ENCODE assay signal across 25 mouse cellular contexts in the genomic region with DNA sequence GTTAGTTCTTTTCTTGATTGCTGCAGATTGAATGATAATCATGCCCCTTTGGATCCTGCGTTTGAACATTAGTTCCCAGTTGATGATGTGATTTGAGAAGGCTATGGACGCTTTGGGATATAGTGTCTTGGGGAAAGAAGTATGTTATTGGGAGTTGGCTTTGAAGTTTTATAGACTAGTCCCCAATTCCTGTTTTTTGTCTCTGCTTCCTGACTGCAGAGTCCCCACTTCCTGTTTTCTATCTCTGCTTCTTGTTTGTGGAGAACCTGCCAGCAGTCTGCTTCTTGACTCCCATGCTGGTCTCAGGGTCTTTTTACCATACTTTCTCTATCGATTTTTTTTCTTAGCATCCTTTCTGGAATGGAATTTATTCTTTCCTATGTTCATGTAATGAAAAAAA. TPM values are rescaled to one million over a fixed set of nuclear protein-coding genes. Genes with fewer than 3 reads are reported as not detected.
"Had no signal": no experiment of that assay in that cellular context is flagged by ENCODE, and none has a peak within 500 bp of the region (broad histone marks: within the 10 kb centered on the region; RNA-seq: fewer than 3 reads in every experiment).

No protein-coding gene starts in this region.

- H3K4me1 ChIP-seq: limb, embryonic 12.5 days; limb, embryonic 15.5 days; midbrain, embryonic 12.5 days; midbrain, embryonic 15.5 days had no signal

- H3K36me3 ChIP-seq: limb, embryonic 12.5 days; limb, embryonic 15.5 days; midbrain, embryonic 12.5 days; midbrain, embryonic 15.5 days had no signal

- H3K27ac ChIP-seq: kidney, postnatal 0 days; layer of hippocampus, adult 2 months; limb, embryonic 12.5 days; limb, embryonic 15.5 days; liver, embryonic 14.5 days; midbrain, embryonic 12.5 days; midbrain, embryonic 15.5 days had no signal

- H3K27me3 ChIP-seq: limb, embryonic 12.5 days; limb, embryonic 15.5 days; midbrain, embryonic 12.5 days; midbrain, embryonic 15.5 days had no signal

- H3K9me3 ChIP-seq: limb, embryonic 12.5 days; limb, embryonic 15.5 days; midbrain, embryonic 12.5 days; midbrain, embryonic 15.5 days had no signal

- ATAC-seq: liver, postnatal 0 days; lung, postnatal 0 days; midbrain, embryonic 15.5 days had no signal

- DNase-seq: kidney, adult 18-20 months; kidney, postnatal 25 days; layer of hippocampus, postnatal 36 days; left cerebral cortex, postnatal 4 days; liver, postnatal 0 days; lung, embryonic 14.5 days; right cerebral cortex, adult 18-20 months; right cerebral cortex, postnatal 14 days; right cerebral cortex, postnatal 4 days; spleen, adult 18-20 months; thymus, adult 18-20 months; thymus, postnatal 36 days had no signal

- H3K9ac ChIP-seq: limb, embryonic 12.5 days; limb, embryonic 15.5 days; liver, embryonic 14.5 days; liver, postnatal 0 days; lung, embryonic 14.5 days; midbrain, embryonic 12.5 days; midbrain, embryonic 15.5 days had no signal

- H3K4me3 ChIP-seq: layer of hippocampus, adult 2 months; limb, embryonic 12.5 days; limb, embryonic 15.5 days; midbrain, embryonic 12.5 days; midbrain, embryonic 15.5 days; myocyte had no signal

RNA-seq across cellular contexts. Expression of a gene that starts 22.2 kb away (rescaled TPM):
- polyA plus RNA-seq: large intestine, adult 2 months; liver, embryonic 11.5 days; liver, embryonic 14.5 days; liver, postnatal 0 days; lung, embryonic 14.5 days; lung, postnatal 0 days; myocyte; neural tube, embryonic 11.5 days; stomach, embryonic 16.5 days had no signal
